Mouse (Mus musculus) heart, embryonic 12.5 days (tissue): ENCODE results near the gene Nsdhl. TPM values are rescaled to one million over a fixed set of nuclear protein-coding genes. Genes with fewer than 3 reads are reported as not detected.

Experiments used
- ATAC-seq: fragments of 200-750 bp; cut with Nextera tagmentation; 2 replicates; pipeline ENCODE4 v1.8.0; 2017; ENCODE audit warnings: moderate TSS enrichment, moderate library complexity; ENCODE audit not compliant: insufficient number of reproducible peaks, low FRiP score
- H3K27ac ChIP-seq: fragments of 300-500 bp; sonication (generic); 2 replicates; pipeline ENCODE4 v1.5.1; 2016; ENCODE audit warnings: mild to moderate bottlenecking, moderate library complexity; ENCODE audit not compliant: poor library complexity, severe bottlenecking
- H3K27me3 ChIP-seq: fragments of 300-500 bp; sonication (generic); replicated peaks from 2 replicates; pipeline ENCODE4 v1.6.1; 2016; ENCODE audit warnings: mild to moderate bottlenecking, moderate library complexity
- H3K36me3 ChIP-seq: fragments of 300-500 bp; sonication (generic); 2 replicates; pipeline ENCODE4 v1.6.1; 2016; ENCODE audit warnings: mild to moderate bottlenecking, moderate library complexity
- H3K4me1 ChIP-seq: fragments of 300-500 bp; sonication (generic); replicated peaks from 2 replicates; pipeline ENCODE4 v1.6.1; 2016; ENCODE audit warnings: mild to moderate bottlenecking
- H3K4me2 ChIP-seq: fragments of 300-500 bp; sonication (generic); 2 replicates; pipeline ENCODE4 v1.6.1; 2016; ENCODE audit warnings: mild to moderate bottlenecking, moderate library complexity
- H3K4me3 ChIP-seq: fragments of 300-500 bp; sonication (generic); 2 replicates; pipeline ENCODE4 v1.5.1; 2016; ENCODE audit warnings: mild to moderate bottlenecking
- H3K9ac ChIP-seq: fragments of 300-500 bp; sonication (generic); 2 replicates; pipeline ENCODE4 v1.6.1; 2016; ENCODE audit warnings: mild to moderate bottlenecking, moderate library complexity
- H3K9me3 ChIP-seq: fragments of 300-500 bp; sonication (generic); replicated peaks from 2 replicates; pipeline ENCODE4 v1.6.1; 2016; ENCODE audit warnings: mild to moderate bottlenecking, moderate library complexity
- WGBS: fragments of 180-500 bp; shearing (Covaris S2); methylation state at CpG from one replicate; pipeline ENCODE4 v1.1.7; 2016; 5-methylcytosine and 5-hydroxymethylcytosine counted together
- polyA plus RNA-seq: library from polyadenylated mRNA; unstranded; fragments of >200 nt; fragmentation: Nextera tagmentation; extraction: Ambion mirVana; gene quantifications from 2 replicates; pipeline ENCODE4 v1.2.1, GENCODE M21; 2016

Gene Nsdhl
- 15.9 TPM in 2 replicates for polyA plus RNA-seq

- H3K9me3 ChIP-seq: no peaks in the 10 kb centered on the region
- H3K4me2 ChIP-seq: peak within 1 kb of the TSS; percentile 73
- peak within 1 kb of the TSS; percentile 66 for H3K4me3 ChIP-seq
- H3K4me1 ChIP-seq: peaks cover 4% of the 10 kb centered on the region; the same call in 1 of the 2 replicates
- peak within 1 kb of the TSS; percentile 68 for H3K27ac ChIP-seq
- no peaks in the 10 kb centered on the region for H3K36me3 ChIP-seq
- ATAC-seq: peak; percentile 97
- no peaks in the 10 kb centered on the region for H3K27me3 ChIP-seq
- peak within 1 kb of the TSS; percentile 69 for H3K9ac ChIP-seq
- WGBS: 12% methylated on average over 41 of the region's 41 CpGs
Observed at GRCm38 (mm10) chrX:72917884-72918681, at the start of gene Nsdhl, which contains the start of gene Cetn2. Gene Nsdhl (plus strand): TSS chrX:72918557. Gene Cetn2 (minus strand): TSS chrX:72918411.

GRCm38 (mm10) chrX:72895388-72896054 lies 22.8 kb upstream of the Nsdhl start:
- H3K4me2 ChIP-seq: no peak overlapping the region
- no peak overlapping the region for H3K4me3 ChIP-seq
- H3K4me1 ChIP-seq: no peaks in the 10 kb centered on the region
- WGBS: 69% methylated on average over 5 of the region's 5 CpGs
- H3K27ac ChIP-seq: no peak overlapping the region
- H3K9ac ChIP-seq: no peak overlapping the region
- no peaks in the 10 kb centered on the region for H3K36me3 ChIP-seq
- H3K27me3 ChIP-seq: no peaks in the 10 kb centered on the region
- ATAC-seq: no peak
- no peaks in the 10 kb centered on the region for H3K9me3 ChIP-seq

- Histone ChIP-seq H3K4me3 (no peak overlapping the region), H3K36me3 (no peaks in the 10 kb centered on the region), H3K9me3 (no peaks in the 10 kb centered on the region), H3K4me1 (no peaks in the 10 kb centered on the region), H3K4me2 (no peak overlapping the region), H3K9ac (no peak overlapping the region), H3K27ac (no peak overlapping the region), H3K27me3 (no peaks in the 10 kb centered on the region)
- ATAC-seq: no peak
- WGBS: 65% methylated on average over 1 of the region's 1 CpGs
Observed at GRCm38 (mm10) chrX:72896055-72896437, 22.3 kb upstream of the Nsdhl start.

- Histone ChIP-seq H3K27me3 (no peaks in the 10 kb centered on the region), H3K4me1 (no peaks in the 10 kb centered on the region), H3K27ac (no peak overlapping the region), H3K36me3 (no peaks in the 10 kb centered on the region), H3K9me3 (no peaks in the 10 kb centered on the region), H3K4me2 (no peak overlapping the region), H3K4me3 (no peak overlapping the region), H3K9ac (no peak overlapping the region)
- WGBS: 20% methylated on average over 1 of the region's 1 CpGs
- no peak for ATAC-seq
Observed at GRCm38 (mm10) chrX:72902530-72902929, 15.8 kb upstream of the Nsdhl start.

GRCm38 (mm10) chrX:72907619-72908403 lies 10.5 kb upstream of the Nsdhl start:
- H3K27ac ChIP-seq: no peak overlapping the region
- no peak for ATAC-seq
- H3K4me2 ChIP-seq: no peak overlapping the region
- WGBS: 80% methylated on average over 6 of the region's 6 CpGs
- no peaks in the 10 kb centered on the region for H3K27me3 ChIP-seq
- no peaks in the 10 kb centered on the region for H3K36me3 ChIP-seq
- no peak overlapping the region for H3K9ac ChIP-seq
- H3K4me1 ChIP-seq: no peaks in the 10 kb centered on the region
- H3K9me3 ChIP-seq: no peaks in the 10 kb centered on the region
- no peak overlapping the region for H3K4me3 ChIP-seq

GRCm38 (mm10) chrX:72908404-72908741 lies 10.0 kb upstream of the Nsdhl start:
- H3K4me3 ChIP-seq: no peak overlapping the region
- no peak for ATAC-seq
- H3K27ac ChIP-seq: no peak overlapping the region
- H3K4me1 ChIP-seq: no peaks in the 10 kb centered on the region
- H3K4me2 ChIP-seq: no peak overlapping the region
- no peaks in the 10 kb centered on the region for H3K36me3 ChIP-seq
- WGBS: 26% methylated on average over 2 of the region's 2 CpGs
- H3K9me3 ChIP-seq: no peaks in the 10 kb centered on the region
- no peak overlapping the region for H3K9ac ChIP-seq
- no peaks in the 10 kb centered on the region for H3K27me3 ChIP-seq

- no peak for ATAC-seq
- Histone ChIP-seq H3K4me3 (no peak overlapping the region), H3K27me3 (no peaks in the 10 kb centered on the region), H3K36me3 (no peaks in the 10 kb centered on the region), H3K4me1 (no peaks in the 10 kb centered on the region), H3K4me2 (no peak overlapping the region), H3K9me3 (no peaks in the 10 kb centered on the region), H3K9ac (no peak overlapping the region), H3K27ac (no peak overlapping the region)
- 52% methylated on average over 1 of the region's 1 CpGs for WGBS
Observed at GRCm38 (mm10) chrX:72911611-72912010, 6.7 kb upstream of the Nsdhl start.

GRCm38 (mm10) chrX:72918682-72919059 lies 314 bp downstream of the Nsdhl start:
- Histone ChIP-seq H3K9ac (peak overlapping the region; percentile 69), H3K27me3 (no peaks in the 10 kb centered on the region), H3K4me2 (peak overlapping the region; percentile 73), H3K27ac (peak overlapping the region; percentile 68), H3K4me1 (peaks cover 4% of the 10 kb centered on the region; the same call in 1 of the 2 replicates), H3K4me3 (peak overlapping the region; percentile 66), H3K9me3 (no peaks in the 10 kb centered on the region), H3K36me3 (no peaks in the 10 kb centered on the region)
- ATAC-seq: peak; percentile 18; the same call in 1 of the 2 replicates
- WGBS: 13% methylated on average over 6 of the region's 6 CpGs

GRCm38 (mm10) chrX:72921391-72921790 lies 3.0 kb downstream of the Nsdhl start:
- Histone ChIP-seq H3K9ac (no peak overlapping the region), H3K9me3 (no peaks in the 10 kb centered on the region), H3K27me3 (no peaks in the 10 kb centered on the region), H3K4me1 (peaks cover 4% of the 10 kb centered on the region; the same call in 1 of the 2 replicates), H3K27ac (no peak overlapping the region), H3K36me3 (peaks cover 4% of the 10 kb centered on the region; the same call in 1 of the 2 replicates), H3K4me2 (no peak overlapping the region), H3K4me3 (no peak overlapping the region)
- WGBS: 70% methylated on average over 2 of the region's 2 CpGs
- no peak for ATAC-seq

GRCm38 (mm10) chrX:72953464-72953863 lies 35.1 kb downstream of the Nsdhl start:
- Histone ChIP-seq H3K4me3 (no peak overlapping the region), H3K4me2 (no peak overlapping the region), H3K36me3 (peaks cover 30% of the 10 kb centered on the region), H3K9ac (no peak overlapping the region), H3K4me1 (no peaks in the 10 kb centered on the region), H3K27ac (no peak overlapping the region), H3K9me3 (no peaks in the 10 kb centered on the region), H3K27me3 (no peaks in the 10 kb centered on the region)
- no peak for ATAC-seq
- WGBS: 73% methylated on average over 4 of the region's 4 CpGs

- Histone ChIP-seq H3K27ac (no peak overlapping the region), H3K27me3 (no peaks in the 10 kb centered on the region)
- WGBS: 83% methylated on average over 4 of the region's 4 CpGs
Observed at GRCm38 (mm10) chrX:72956486-72956885, 38.1 kb downstream of the Nsdhl start.

More at GRCm38 (mm10) chrX:72956486-72956885, 38.1 kb downstream of the Nsdhl start:
- no peaks in the 10 kb centered on the region for H3K9me3 ChIP-seq
- no peaks in the 10 kb centered on the region for H3K4me1 ChIP-seq
- H3K4me3 ChIP-seq: no peak overlapping the region
- no peak for ATAC-seq
- no peak overlapping the region for H3K4me2 ChIP-seq
- no peak overlapping the region for H3K9ac ChIP-seq
- peaks cover 22% of the 10 kb centered on the region for H3K36me3 ChIP-seq
